Mouse (Mus musculus) cortical plate, adult 2 months (tissue): ENCODE data around the gene Morn4. TPM values are rescaled to one million over a fixed set of nuclear protein-coding genes. Genes with fewer than 3 reads are reported as not detected.

Source experiments
- H3K27ac ChIP-seq: fragments of 200-500 bp; 2 replicates; pipeline ENCODE4 v1.5.1; 2012; ENCODE audit warnings: low read length, control low read depth, inconsistent platforms; ENCODE audit not compliant: insufficient read depth
- H3K4me1 ChIP-seq: fragments of 200-500 bp; 2 replicates; pipeline ENCODE4 v1.6.1; 2011; ENCODE audit warnings: low read length; ENCODE audit not compliant: control insufficient read depth, insufficient read depth
- H3K4me3 ChIP-seq: fragments of 200-500 bp; 2 replicates; pipeline ENCODE4 v1.5.1; 2011; ENCODE audit warnings: mild to moderate bottlenecking, low read length, control low read depth; ENCODE audit not compliant: insufficient read depth
- CTCF ChIP-seq: fragments of 200-500 bp; IDR thresholded peaks from 2 replicates; pipeline ENCODE4 v1.5.1; 2011; ENCODE audit warnings: mild to moderate bottlenecking, control low read depth, low read length; ENCODE audit not compliant: insufficient read depth; ENCODE audit errors: extremely low read depth
- POLR2A ChIP-seq: fragments of 200-500 bp; IDR thresholded peaks from 2 replicates; pipeline ENCODE4 v1.6.1; 2011; ENCODE audit warnings: mild to moderate bottlenecking, low read length, control low read depth; ENCODE audit not compliant: insufficient read depth; ENCODE audit errors: extremely low read depth
- polyA plus RNA-seq: library from polyadenylated mRNA; depleted of rRNA; stranded (reverse); fragments of >200 nt; gene quantifications from 2 replicates; pipeline ENCODE4 v1.2.3, GENCODE M21; 2012

Morn4 gene
- polyA plus RNA-seq, 1 experiment = 91.9 TPM

DNA sequence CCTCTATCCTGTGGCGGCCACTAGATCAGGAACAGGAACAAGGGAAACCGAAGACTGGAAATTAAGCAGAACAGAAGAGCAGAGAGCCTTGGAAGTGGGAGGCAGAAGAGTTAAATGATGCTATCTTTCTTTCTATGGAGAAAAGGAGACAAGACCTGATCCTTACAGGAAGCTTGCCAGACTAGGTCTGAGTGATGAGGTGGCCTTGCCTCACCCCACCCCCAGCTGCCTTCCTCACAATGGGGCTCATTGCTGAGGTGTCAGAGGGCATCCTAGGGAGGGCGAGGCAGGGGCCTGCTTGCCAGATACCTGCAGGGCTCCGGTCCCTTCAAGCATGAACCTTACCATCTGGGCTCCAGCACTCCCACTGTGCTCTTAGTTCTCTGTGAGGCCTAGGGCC lies 34.2 kb downstream of the Morn4 start, which contains the start of gene 4933411K16Rik:
TSS of gene 4933411K16Rik (plus strand) at position 301 of the 400 bp plus-strand sequence.
- Histone ChIP-seq H3K27ac (no peak within 1 kb of the TSS), H3K4me3 (no peak within 1 kb of the TSS), H3K4me1 (no peaks in the 10 kb centered on the region)
- TF ChIP-seq CTCF = no peak
- TF ChIP-seq POLR2A = no peak

DNA sequence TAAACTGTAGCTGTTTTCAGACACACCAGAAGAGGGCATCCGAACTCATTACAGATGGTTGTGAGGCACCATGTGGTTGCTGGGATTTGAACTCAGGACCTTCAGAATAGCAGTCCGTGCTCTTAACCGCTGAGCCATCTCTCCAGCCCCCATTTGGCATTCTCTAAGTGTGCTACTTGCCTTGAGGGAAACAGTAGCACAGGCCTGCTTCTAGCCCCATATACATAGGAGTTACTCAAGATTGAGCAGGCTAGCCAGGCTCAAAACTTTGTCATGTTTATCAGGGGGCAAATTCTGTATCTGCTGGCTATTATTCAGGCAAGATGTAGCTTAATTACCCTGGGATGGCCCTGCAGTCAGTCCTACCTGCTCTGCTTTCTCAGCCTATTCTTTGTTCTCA lies 34.8 kb downstream of the Morn4 start:
- TF ChIP-seq POLR2A (no peak), CTCF (no peak)
- H3K4me3 ChIP-seq = no peak overlapping the region
- no peak overlapping the region for H3K27ac ChIP-seq

DNA sequence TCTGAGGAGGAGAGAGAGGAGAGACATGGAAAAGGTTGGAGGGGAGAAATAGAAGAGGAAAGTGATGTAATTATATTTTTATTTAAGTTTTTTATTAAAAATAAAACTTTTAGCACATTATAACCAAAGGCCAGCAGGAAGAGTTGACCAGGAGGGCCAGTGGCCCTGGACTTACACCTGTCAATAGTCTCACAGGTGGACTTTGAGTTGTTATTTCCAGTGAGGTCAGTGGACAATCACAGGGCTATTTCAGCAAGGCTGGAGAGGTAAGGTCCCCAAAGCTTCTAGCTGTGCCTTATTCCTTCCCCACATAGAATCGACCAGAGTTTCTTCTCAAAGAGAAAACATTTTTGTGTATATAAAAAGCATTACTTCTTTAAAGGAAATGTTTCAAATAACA lies 35.9 kb downstream of the Morn4 start:
- Histone ChIP-seq H3K4me3 (no peak overlapping the region), H3K27ac (no peak overlapping the region), H3K4me1 (no peaks in the 10 kb centered on the region)
- TF ChIP-seq CTCF = no peak
- TF ChIP-seq POLR2A = no peak

More for the DNA sequence above, 34.8 kb downstream of the Morn4 start:
- H3K4me1 ChIP-seq = no peaks in the 10 kb centered on the region

DNA sequence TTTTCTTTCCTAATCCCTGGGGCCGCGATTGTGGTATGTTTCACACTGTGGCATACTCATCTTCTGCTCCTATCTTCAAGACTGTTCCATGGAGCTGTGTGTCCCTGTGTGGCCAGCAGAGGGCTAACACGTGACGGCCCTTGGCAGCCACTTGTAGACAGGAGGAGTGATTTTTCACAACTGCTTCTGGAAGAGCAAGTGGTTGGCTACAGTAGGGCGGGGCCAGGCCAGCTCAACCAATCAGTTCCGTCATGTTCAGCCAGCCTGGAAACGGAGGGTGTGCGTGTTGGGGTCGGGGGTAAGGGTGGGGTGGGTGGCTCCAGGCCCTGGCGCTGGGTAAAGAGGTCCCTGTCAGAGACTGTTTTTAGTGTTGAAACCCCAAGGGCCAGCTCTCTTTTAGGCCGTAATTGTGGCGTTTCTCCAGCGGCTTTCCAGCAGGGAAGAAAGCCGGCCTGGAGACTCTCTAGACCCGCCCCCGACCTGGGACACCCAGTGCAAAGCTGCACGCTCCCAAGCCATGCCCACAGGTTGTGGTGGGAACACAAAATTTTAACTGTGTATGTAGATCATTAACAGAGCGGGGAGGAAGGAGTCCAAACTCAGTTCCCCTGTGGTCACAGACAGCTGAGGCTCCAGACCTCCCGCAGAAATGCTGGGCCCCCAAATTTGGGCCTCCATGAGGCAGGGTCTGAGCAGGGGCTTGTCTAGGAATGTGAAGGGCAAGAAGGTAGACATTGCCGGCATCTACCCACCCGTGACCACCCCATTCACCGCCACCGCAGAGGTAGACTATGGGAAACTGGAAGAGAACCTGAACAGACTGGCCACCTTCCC lies 40.7 kb downstream of the Morn4 start, which contains the start of gene Hoga1:
TSS of gene Hoga1 (plus strand) at position 342 of the 834 bp plus-strand sequence.
- H3K4me1 ChIP-seq = no peaks in the 10 kb centered on the region
- H3K4me3 ChIP-seq = no peak within 1 kb of the TSS
- H3K27ac ChIP-seq = no peak within 1 kb of the TSS
- TF ChIP-seq POLR2A (no peak), CTCF (peak; percentile 42)

DNA sequence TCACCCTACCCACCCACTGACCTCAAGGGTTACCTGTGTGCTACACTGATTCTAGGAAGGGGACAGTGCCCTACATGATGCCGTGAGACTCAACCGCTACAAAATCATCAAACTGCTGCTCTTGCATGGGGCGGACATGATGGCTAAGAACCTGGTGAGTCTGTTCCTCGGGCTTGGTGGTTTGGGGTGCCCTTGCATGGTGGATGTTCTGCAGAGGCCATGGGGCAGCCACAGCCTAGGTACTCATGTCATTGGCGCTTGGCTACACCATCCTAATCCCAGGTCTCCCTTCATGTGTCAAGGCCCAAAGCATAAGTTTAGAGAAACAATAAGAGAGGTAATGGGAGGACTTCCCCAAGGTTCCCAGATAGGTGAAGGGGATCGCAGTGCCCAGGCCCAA lies 42.2 kb downstream of the Morn4 start:
- no peaks in the 10 kb centered on the region for H3K4me1 ChIP-seq
- no peak overlapping the region for H3K4me3 ChIP-seq
- TF ChIP-seq POLR2A (no peak), CTCF (no peak)
- no peak overlapping the region for H3K27ac ChIP-seq

DNA sequence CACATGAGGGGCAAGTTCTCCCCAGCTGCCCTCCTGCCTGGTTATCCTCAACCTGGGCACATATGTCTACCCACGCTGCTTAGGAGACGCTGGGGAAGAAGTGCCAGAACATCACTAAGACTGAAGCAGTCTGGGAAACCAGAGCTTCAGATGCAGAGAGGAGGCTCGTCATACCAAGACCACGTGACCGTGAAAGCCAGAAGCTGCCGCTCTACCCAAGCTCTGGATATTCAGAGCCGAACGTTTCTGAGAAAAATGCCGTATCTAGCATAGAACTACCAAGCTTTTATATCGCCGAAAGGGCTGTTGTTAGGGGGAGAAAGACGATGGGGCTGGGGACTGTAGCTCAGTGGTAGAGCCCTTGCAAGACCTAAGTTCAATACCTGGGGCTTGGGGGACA lies 47.8 kb downstream of the Morn4 start:
- no peak overlapping the region for H3K4me3 ChIP-seq
- no peak overlapping the region for H3K27ac ChIP-seq
- TF ChIP-seq POLR2A = no peak
- no peak for TF ChIP-seq CTCF
- H3K4me1 ChIP-seq = no peaks in the 10 kb centered on the region

DNA sequence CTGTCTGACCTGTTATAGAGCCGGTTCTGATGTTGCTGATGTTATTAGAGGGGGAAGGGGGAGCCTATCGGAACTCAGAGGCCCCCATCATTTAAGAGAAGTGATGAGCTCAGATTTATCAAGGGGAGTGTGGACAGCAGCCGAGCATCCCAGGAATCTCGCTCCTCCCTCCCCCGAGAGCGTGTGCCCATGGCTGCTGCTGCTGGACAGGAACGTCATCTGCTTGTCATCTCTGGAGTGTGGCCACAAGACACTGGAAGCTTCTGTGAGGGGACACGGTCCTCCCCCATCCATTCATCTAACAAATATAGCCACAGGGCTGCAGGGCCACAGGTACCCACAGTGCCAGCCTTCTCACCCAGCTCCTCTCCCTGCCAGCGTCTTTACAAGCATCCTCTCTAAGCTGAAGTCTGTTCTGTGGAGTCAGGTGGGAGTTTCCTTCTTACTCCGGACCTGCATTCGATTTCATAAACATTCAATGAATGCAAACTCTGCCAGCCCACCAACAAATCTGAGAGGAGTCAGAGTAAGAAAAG lies 48.9 kb downstream of the Morn4 start:
- TF ChIP-seq POLR2A (no peak), CTCF (no peak)
- no peaks in the 10 kb centered on the region for H3K4me1 ChIP-seq
- no peak overlapping the region for H3K27ac ChIP-seq

DNA sequence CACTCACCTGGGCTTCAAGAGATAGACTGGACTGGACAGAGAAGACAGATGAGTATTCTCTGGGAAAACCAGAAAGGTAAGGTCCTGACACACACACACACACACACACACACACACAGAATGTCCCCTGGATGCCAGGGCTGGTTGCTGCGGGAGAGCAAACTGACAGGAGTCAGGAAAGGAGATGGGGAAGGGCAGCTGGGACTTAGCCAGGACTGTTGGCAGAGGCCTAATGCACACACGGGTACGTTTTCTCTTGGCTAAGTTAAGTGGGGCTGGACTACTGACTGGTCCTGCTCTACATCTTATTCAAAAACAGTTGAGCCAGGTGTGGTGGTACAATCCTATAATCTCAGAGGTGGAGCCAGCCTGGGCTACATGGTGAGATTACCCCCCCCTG lies 49.8 kb downstream of the Morn4 start:
- Histone ChIP-seq H3K4me3 (no peak overlapping the region), H3K4me1 (no peaks in the 10 kb centered on the region), H3K27ac (no peak overlapping the region)
- no peak for TF ChIP-seq CTCF
- no peak for TF ChIP-seq POLR2A

More for the DNA sequence above, 48.9 kb downstream of the Morn4 start:
- H3K4me3 ChIP-seq = no peak overlapping the region

DNA sequence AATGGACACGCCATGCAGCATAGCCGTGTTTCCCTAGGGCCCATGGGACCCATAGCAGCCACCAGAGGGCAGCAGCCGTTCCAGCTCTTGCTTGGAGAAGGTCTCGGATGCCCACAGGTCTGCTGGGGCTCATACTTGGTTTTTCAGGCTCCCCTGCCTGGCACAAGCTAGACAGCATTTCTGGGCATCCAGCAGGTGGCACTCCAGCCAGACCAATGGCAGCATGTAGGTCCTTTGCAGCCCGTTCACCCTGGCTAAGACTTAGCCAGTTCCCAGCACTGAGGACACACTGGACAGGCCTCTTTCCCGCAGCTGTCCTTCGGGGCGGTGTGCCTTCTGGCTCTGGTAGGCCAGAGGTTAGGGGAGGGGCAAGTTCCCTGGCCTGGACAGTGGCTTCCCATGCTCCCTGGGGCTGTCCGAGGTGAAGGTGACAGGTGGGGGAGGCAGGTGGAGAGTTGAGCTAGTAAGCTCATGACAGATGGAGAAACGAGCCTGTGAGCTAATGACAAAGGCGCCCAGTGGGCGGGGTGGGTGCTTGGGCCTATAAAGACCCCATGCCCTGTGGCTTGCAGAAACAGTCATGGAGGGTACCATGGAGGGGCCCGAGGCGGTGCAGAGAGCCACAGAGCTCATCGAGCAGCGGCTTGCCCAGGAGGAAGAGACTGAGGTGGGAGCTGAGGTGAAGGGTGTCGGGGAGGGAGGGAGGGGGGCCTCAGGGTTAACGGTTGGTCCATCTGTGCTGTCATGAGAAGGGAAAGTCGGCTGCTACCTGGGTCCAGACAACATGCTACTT lies 50.5 kb downstream of the Morn4 start, which contains the start of gene Ankrd2:
TSS of gene Ankrd2 (plus strand) at position 545 of the 793 bp plus-strand sequence.
- H3K4me1 ChIP-seq = no peaks in the 10 kb centered on the region
- no peak within 1 kb of the TSS for H3K27ac ChIP-seq
- TF ChIP-seq POLR2A (no peak), CTCF (peak; percentile 66)
- no peak within 1 kb of the TSS for H3K4me3 ChIP-seq
